Comparison of ENCODE assay signal across 8 mouse cellular contexts in genomic region chr6:90818956-90819355, GRCm38 (mm10).
DNase-seq lines count a peak whose midpoint lies in the region; ATAC-seq and TF ChIP-seq lines count a peak whose summit lies in the region.

No protein-coding gene starts in this region.

- no peak for TF ChIP-seq EP300 in liver, embryonic 14.5 days (IDR thresholded peaks at IDR 0.05; ENCODE audit: low read depth)

- H3K4me3 ChIP-seq in neural tube, embryonic 15.5 days (replicated peaks) = no peak overlapping the region
- no peak overlapping the region for H3K4me3 ChIP-seq in liver, embryonic 14.5 days (ENCODE audit: insufficient read depth in 1 of 2, low read depth in 2 of 2, low read length in 2 of 2)

- no peak overlapping the region for H3K9ac ChIP-seq in neural tube, embryonic 15.5 days (replicated peaks)
- H3K9ac ChIP-seq in liver, embryonic 14.5 days (replicated peaks) = no peak overlapping the region

- peak; percentile 81 for TF ChIP-seq CTCF in liver, embryonic 14.5 days (IDR thresholded peaks at IDR 0.05; ENCODE audit: low read depth)

- H3K9me3 ChIP-seq in neural tube, embryonic 15.5 days (replicated peaks) = no peaks in the 10 kb centered on the region
- H3K9me3 ChIP-seq in liver, embryonic 14.5 days (ENCODE audit: control insufficient read depth, low read length) = no peaks in the 10 kb centered on the region

- H3K36me3 ChIP-seq in neural tube, embryonic 15.5 days = no peaks in the 10 kb centered on the region
- no peaks in the 10 kb centered on the region for H3K36me3 ChIP-seq in liver, embryonic 14.5 days (replicated peaks; ENCODE audit: control insufficient read depth, insufficient read depth, low read depth)

- ATAC-seq in neural tube, embryonic 15.5 days (ENCODE audit: low FRiP score) = no peak
- ATAC-seq in liver, embryonic 14.5 days (ENCODE audit: insufficient read depth) = no peak

- H3K4me2 ChIP-seq in neural tube, embryonic 15.5 days = no peak overlapping the region
- no peak overlapping the region for H3K4me2 ChIP-seq in liver, embryonic 14.5 days (ENCODE audit: low read depth)

- H3K27me3 ChIP-seq in neural tube, embryonic 15.5 days (replicated peaks) = no peaks in the 10 kb centered on the region
- no peaks in the 10 kb centered on the region for H3K27me3 ChIP-seq in liver, embryonic 14.5 days (ENCODE audit: control insufficient read depth, insufficient read depth, low read length)

- WGBS in neural tube, embryonic 15.5 days = 0% methylated on average over 1 of the region's 4 CpGs
- WGBS in liver, embryonic 14.5 days (ENCODE audit: insufficient replicate concordance) = 0% methylated on average over 1 of the region's 4 CpGs

- H3K27ac ChIP-seq in neural tube, embryonic 15.5 days (replicated peaks) = no peak overlapping the region
- H3K27ac ChIP-seq in liver, embryonic 14.5 days = no peak overlapping the region

- peak; percentile 75 for DNase-seq in neural tube, embryonic 10.5 days (ENCODE audit: extremely low spot score, low spot score)
- DNase-seq in adrenal gland, adult 8-10 months = peak; percentile 30
- peak; percentile 75 for DNase-seq in embryo, embryonic 9.5 days (ENCODE audit: extremely low spot score)
- peak; percentile 43 to 75 for DNase-seq in kidney, adult 8-10 months
- peak; percentile 24 to 37 (median 36) for DNase-seq in liver, embryonic 14.5 days (ENCODE audit: low read depth in 3 of 3, low spot score in 3 of 3)
- DNase-seq in retina, adult 2 months (ENCODE audit: low read depth, low spot score) = peak; percentile 68
- peak; percentile 65 for DNase-seq in urinary bladder, postnatal 25 days (ENCODE audit: low spot score)

- peaks cover 10% of the 10 kb centered on the region; the same call in 1 of the 2 replicates for H3K4me1 ChIP-seq in neural tube, embryonic 15.5 days
- no peaks in the 10 kb centered on the region for H3K4me1 ChIP-seq in liver, embryonic 14.5 days (replicated peaks; ENCODE audit: control insufficient read depth in 2 of 2, insufficient read depth in 2 of 2, low read length in 1 of 2)
